Mouse (Mus musculus) midbrain, postnatal 0 days (tissue): ENCODE measurements around the gene Trim23. TPM values are rescaled to one million over a fixed set of nuclear protein-coding genes. Genes with fewer than 3 reads are reported as not detected.
A peak's percentile ranks its signal among the peaks of the same experiment; 100 is the strongest.

Source experiments
- ATAC-seq: fragments of 200-750 bp; cut with Nextera tagmentation; 2 replicates; pipeline ENCODE4 v1.8.0; 2017; ENCODE audit warnings: moderate number of reproducible peaks, mild to moderate bottlenecking, moderate TSS enrichment, moderate library complexity; ENCODE audit not compliant: low FRiP score
- DNase-seq: peaks from one replicate; pipeline ENCODE4 v3.0.0-alpha.2; 2015; ENCODE audit warnings: low spot score
- H3K27ac ChIP-seq: fragments of 300-500 bp; sonication (generic); 2 replicates; pipeline ENCODE4 v1.5.1; 2014; ENCODE audit warnings: low read depth, mild to moderate bottlenecking, low read length, mixed read lengths
- H3K27me3 ChIP-seq: fragments of 300-500 bp; sonication (generic); 2 replicates; pipeline ENCODE4 v1.6.1; 2014; ENCODE audit warnings: low read length, control low read depth, mixed read lengths; ENCODE audit not compliant: insufficient read depth
- H3K36me3 ChIP-seq: fragments of 300-500 bp; sonication (generic); 2 replicates; pipeline ENCODE4 v1.6.1; 2014; ENCODE audit warnings: low read length, control low read depth, mixed read lengths; ENCODE audit not compliant: insufficient read depth
- H3K4me1 ChIP-seq: fragments of 300-500 bp; sonication (generic); 2 replicates; pipeline ENCODE4 v1.6.1; 2014; ENCODE audit warnings: mild to moderate bottlenecking, control low read depth, antibody characterized with exemption, low read length, mixed read lengths; ENCODE audit not compliant: insufficient read depth
- H3K4me2 ChIP-seq: fragments of 300-500 bp; sonication (generic); 2 replicates; pipeline ENCODE4 v1.6.1; 2014; ENCODE audit warnings: low read depth, mild to moderate bottlenecking, low read length, mixed read lengths; ENCODE audit not compliant: poor library complexity, severe bottlenecking
- H3K4me3 ChIP-seq: fragments of 300-500 bp; sonication (generic); 2 replicates; pipeline ENCODE4 v1.5.1; 2014; ENCODE audit warnings: low read depth, mild to moderate bottlenecking, low read length, moderate library complexity
- H3K9ac ChIP-seq: fragments of 300-500 bp; sonication (generic); replicated peaks from 2 replicates; pipeline ENCODE4 v1.6.1; 2014; ENCODE audit warnings: mild to moderate bottlenecking, low read length, moderate library complexity, mixed read lengths; ENCODE audit not compliant: poor library complexity, severe bottlenecking
- H3K9me3 ChIP-seq: fragments of 300-500 bp; sonication (generic); 2 replicates; pipeline ENCODE4 v1.6.1; 2016; ENCODE audit warnings: low read length, control low read depth
- CTCF ChIP-seq: IDR thresholded peaks from 2 replicates; pipeline ENCODE4 v1.5.1; 2016; ENCODE audit warnings: antibody characterized with exemption, mild to moderate bottlenecking
- WGBS: fragments of 180-500 bp; shearing (Covaris S2); extraction: QIAGEN DNeasy Blood & Tissue Kit; methylation state at CpG from one replicate; pipeline ENCODE4 v1.1.7; 2014; 5-methylcytosine and 5-hydroxymethylcytosine counted together
- polyA plus RNA-seq: library from polyadenylated mRNA; unstranded; fragments of >200 nt; fragmentation: Nextera tagmentation; extraction: Ambion mirVana; gene quantifications from 2 replicates; pipeline ENCODE4 v1.2.1, GENCODE M21; 2015
- total RNA-seq: library from RNA; depleted of rRNA; stranded (reverse); fragments of >200 nt; gene quantifications from 2 replicates; pipeline ENCODE4 v1.2.3, GENCODE M21; 2014; rRNA removed

The Trim23 gene
- total RNA-seq (36.1 and 49.0 TPM in 2 replicates), polyA plus RNA-seq (31.7 and 31.8 TPM in 2 replicates)

DNA sequence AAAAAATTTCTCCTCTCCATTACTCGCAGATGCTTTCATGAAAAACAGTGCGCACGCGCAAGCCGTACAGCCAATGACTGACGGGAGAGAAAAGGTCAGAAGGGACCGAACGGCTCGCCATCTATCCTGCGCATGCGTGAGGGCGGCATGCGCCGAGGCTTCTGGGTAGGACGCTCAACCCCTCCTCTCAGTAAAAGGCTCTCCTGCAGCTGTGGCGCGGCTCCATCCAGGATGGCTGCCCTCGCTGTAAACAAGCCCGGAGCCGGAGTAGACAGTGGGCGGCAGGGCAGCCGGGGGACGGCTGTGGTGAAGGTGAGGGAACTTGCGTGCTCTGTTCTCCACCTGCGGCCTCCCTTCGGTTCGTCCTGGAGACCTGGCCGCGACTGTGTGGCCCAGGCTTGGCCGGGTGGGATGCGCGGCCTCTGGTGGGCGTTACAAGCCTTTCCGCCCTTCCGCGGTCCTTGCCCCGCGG is at the start of gene Trim23:
TSS of gene Trim23 (plus strand) at position 148 of the 472 bp plus-strand sequence.
- Histone ChIP-seq H3K36me3 (no peaks in the 10 kb centered on the region), H3K4me2 (peak within 1 kb of the TSS; percentile 72), H3K4me1 (no peaks in the 10 kb centered on the region), H3K27me3 (no peaks in the 10 kb centered on the region), H3K27ac (peak within 1 kb of the TSS; percentile 78), H3K9ac (peak within 1 kb of the TSS; percentile 88), H3K9me3 (no peaks in the 10 kb centered on the region), H3K4me3 (peak within 1 kb of the TSS; percentile 96)
- TF ChIP-seq CTCF: peak; percentile 56
- peak; percentile 100 for DNase-seq
- peak; percentile 99 for ATAC-seq
- WGBS: under 1% methylated on average over 38 of the region's 38 CpGs

DNA sequence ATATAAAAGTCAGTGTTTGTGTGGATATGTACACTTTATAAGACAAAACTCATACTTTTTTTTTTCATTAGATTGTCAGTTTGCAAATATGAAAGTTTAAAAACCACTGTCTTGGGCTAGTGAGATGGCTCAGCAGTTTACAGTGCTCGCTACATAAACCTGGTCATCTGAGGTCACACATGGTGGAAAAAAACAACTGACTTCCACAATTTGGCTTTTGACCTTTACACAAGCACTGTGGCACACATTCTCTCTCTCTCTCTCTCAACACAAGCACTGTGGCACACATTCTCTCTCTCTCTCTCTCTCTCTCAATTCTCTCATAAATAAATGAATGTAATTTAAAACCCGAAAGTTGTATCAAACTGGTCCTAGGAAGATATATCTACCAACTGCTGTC is 46.0 kb upstream of the Trim23 start:
- Histone ChIP-seq H3K27me3 (no peaks in the 10 kb centered on the region), H3K9ac (no peak overlapping the region), H3K9me3 (no peaks in the 10 kb centered on the region), H3K4me1 (no peaks in the 10 kb centered on the region), H3K4me2 (no peak overlapping the region), H3K27ac (no peak overlapping the region), H3K36me3 (peaks cover 47% of the 10 kb centered on the region), H3K4me3 (no peak overlapping the region)
- TF ChIP-seq CTCF: no peak
- DNase-seq (no peak), ATAC-seq (no peak)
- WGBS: 96% methylated on average over 2 of the region's 2 CpGs

DNA sequence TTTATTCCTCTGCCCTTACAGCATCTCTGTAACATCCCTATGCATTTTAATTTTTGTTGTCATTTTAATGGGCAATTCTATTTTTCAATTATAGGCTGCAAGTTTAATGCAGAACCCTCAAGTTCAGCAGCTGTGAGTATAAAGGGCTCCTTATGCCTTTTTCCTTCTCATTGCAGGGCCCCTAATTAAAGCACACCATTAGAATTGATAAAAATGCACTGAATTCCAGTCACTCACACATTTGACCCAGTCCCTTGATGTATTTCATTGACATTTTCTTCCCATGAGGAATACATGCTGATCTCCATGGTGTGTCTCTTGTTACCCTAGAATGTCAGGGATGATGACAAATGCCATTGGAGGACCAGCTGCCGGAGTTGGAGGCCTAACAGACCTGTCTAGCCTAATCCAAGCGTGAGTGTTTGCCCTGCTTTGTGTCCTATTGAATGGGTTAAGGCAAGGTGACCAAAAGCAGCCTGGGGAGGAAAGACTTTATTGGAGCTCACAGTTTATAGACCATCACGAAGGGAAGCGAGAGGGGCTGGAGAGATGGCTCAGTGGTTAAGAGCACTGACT is 44.0 kb upstream of the Trim23 start:
- Histone ChIP-seq H3K36me3 (peaks cover 43% of the 10 kb centered on the region), H3K4me2 (no peak overlapping the region), H3K4me1 (no peaks in the 10 kb centered on the region), H3K27ac (no peak overlapping the region), H3K4me3 (no peak overlapping the region), H3K9me3 (no peaks in the 10 kb centered on the region), H3K27me3 (no peaks in the 10 kb centered on the region), H3K9ac (no peak overlapping the region)
- 64% methylated on average over 4 of the region's 4 CpGs for WGBS
- TF ChIP-seq CTCF: no peak
- no peak for DNase-seq
- ATAC-seq: no peak

DNA sequence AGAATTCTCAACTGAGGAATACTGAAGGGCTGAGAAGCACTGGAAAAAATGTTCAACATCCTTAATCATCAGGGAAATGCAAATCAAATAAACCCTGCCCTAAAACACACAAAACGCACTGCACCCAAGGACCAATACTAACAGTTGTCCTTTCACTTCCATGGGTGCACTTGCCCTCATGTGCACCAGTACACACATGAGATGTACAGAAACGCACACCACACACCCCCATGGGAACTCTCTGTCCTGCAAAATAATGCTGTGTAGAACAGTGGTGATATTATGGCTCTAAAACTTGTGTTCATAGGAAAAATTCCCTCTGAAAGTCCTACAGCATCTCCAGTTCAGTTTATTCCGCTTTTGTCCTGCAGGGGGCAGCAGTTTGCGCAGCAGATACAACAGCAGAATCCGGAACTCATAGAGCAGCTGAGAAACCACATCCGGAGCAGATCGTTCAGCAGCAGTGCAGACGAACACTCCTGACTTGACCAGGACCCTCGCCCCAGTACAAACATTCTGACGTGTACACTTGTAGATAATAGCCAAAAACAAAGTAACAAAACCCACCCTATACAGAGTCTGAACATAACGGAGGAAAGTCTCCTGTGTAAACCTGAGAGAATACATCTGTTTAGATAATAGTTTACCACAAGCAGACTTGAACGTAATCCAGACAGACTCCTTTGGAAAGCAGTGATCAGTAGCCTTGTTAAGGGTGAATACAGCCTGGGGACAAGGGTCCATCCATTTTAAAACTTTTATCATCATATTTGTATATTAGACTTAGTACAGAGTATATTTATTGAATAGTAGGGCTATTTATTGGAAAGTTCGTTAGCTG is 39.0 kb upstream of the Trim23 start:
- Histone ChIP-seq H3K9ac (no peak overlapping the region), H3K9me3 (no peaks in the 10 kb centered on the region), H3K4me2 (no peak overlapping the region), H3K4me1 (no peaks in the 10 kb centered on the region), H3K27ac (no peak overlapping the region), H3K4me3 (no peak overlapping the region), H3K36me3 (peaks cover 47% of the 10 kb centered on the region), H3K27me3 (no peaks in the 10 kb centered on the region)
- TF ChIP-seq CTCF: peak; percentile 90
- ATAC-seq: peak; percentile 78
- peak; percentile 84 for DNase-seq
- 48% methylated on average over 13 of the region's 13 CpGs for WGBS

DNA sequence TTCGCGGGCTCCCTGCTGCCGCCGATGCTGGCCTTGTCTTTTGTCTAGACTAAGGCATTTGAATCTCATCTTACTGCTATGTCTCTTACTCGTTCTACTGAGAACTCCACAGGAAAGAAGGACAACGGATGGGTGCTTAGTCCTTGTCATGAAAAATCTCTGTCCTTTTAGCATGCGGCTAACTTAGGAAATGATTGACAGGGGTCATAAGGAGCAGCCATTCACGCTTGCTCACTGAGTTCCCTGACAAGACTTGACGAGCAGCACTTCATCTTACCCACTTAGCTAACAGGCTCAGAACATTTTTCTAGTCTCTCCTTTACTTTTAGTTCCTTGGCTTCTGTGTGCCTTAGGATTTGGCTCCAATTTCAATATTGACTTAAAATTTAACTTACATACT is 33.7 kb upstream of the Trim23 start:
- no peak for ATAC-seq
- no peaks in the 10 kb centered on the region for H3K9me3 ChIP-seq
- 81% methylated on average over 9 of the region's 9 CpGs for WGBS
- no peak overlapping the region for H3K4me2 ChIP-seq
- no peak overlapping the region for H3K9ac ChIP-seq
- no peak for TF ChIP-seq CTCF
- no peak overlapping the region for H3K4me3 ChIP-seq
- no peak for DNase-seq
- peaks cover 60% of the 10 kb centered on the region for H3K36me3 ChIP-seq
- no peak overlapping the region for H3K27ac ChIP-seq
- H3K27me3 ChIP-seq: no peaks in the 10 kb centered on the region
- H3K4me1 ChIP-seq: no peaks in the 10 kb centered on the region

DNA sequence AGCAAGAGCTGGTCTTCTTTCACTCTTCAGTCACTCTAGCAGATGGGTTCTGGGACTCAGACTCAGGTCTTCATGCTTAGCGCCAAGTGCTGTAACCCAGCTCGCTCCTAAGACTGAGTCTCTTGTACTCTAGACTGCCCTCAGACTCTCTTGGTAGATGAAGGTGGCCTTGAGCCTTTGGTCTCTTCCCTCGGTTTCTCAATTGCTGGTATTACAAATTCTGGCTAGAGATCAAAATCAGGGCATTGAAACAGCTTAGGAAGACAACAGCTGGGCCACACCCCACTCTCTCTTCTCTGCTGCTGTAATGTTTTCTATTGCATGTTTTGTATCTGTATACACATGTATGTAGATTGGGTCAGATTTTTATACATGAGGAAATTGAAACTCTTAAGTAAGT is 33.0 kb upstream of the Trim23 start:
- no peak overlapping the region for H3K27ac ChIP-seq
- H3K9ac ChIP-seq: no peak overlapping the region
- H3K27me3 ChIP-seq: no peaks in the 10 kb centered on the region
- no peak for TF ChIP-seq CTCF
- no peaks in the 10 kb centered on the region for H3K4me1 ChIP-seq
- no peak overlapping the region for H3K4me2 ChIP-seq
- no peak for ATAC-seq
- H3K9me3 ChIP-seq: no peaks in the 10 kb centered on the region
- peaks cover 57% of the 10 kb centered on the region for H3K36me3 ChIP-seq
- WGBS: 95% methylated on average over 3 of the region's 3 CpGs
- H3K4me3 ChIP-seq: no peak overlapping the region
- DNase-seq: no peak
